Mouse (Mus musculus) midbrain, embryonic 10.5 days (tissue): ENCODE results near the gene Fkbp10. TPM values are rescaled to one million over a fixed set of nuclear protein-coding genes. Genes with fewer than 3 reads are reported as not detected.

Experiments
- DNase-seq: peaks from one replicate; pipeline ENCODE4 v3.0.0-alpha.2; 2017; ENCODE audit warnings: low spot score
- H3K27ac ChIP-seq: fragments of 300-500 bp; sonication (generic); replicated peaks from 2 replicates; pipeline ENCODE4 v1.5.1; 2016; ENCODE audit warnings: mild to moderate bottlenecking
- H3K27me3 ChIP-seq: fragments of 300-500 bp; sonication (generic); 2 replicates; pipeline ENCODE4 v1.6.1; 2016; ENCODE audit warnings: low read depth, mild to moderate bottlenecking; ENCODE audit not compliant: poor library complexity, severe bottlenecking
- H3K36me3 ChIP-seq: fragments of 300-500 bp; sonication (generic); 2 replicates; pipeline ENCODE4 v1.6.1; 2016; ENCODE audit warnings: mild to moderate bottlenecking, moderate library complexity
- H3K4me1 ChIP-seq: fragments of 300-500 bp; sonication (generic); 2 replicates; pipeline ENCODE4 v1.6.1; 2016
- H3K4me3 ChIP-seq: fragments of 300-500 bp; sonication (generic); 2 replicates; pipeline ENCODE4 v1.5.1; 2016; ENCODE audit warnings: mild to moderate bottlenecking, moderate library complexity
- H3K9me3 ChIP-seq: fragments of 300-500 bp; sonication (generic); replicated peaks from 2 replicates; pipeline ENCODE4 v1.6.1; 2016; ENCODE audit warnings: mild to moderate bottlenecking
- WGBS: fragments of 180-500 bp; shearing (Covaris S2); methylation state at CpG from one replicate; pipeline ENCODE4 v1.1.7; 2016; 5-methylcytosine and 5-hydroxymethylcytosine counted together
- microRNA-seq: library from miRNA; unstranded; fragments of <30 nt; microRNA quantifications from one replicate; pipeline ENCODE4, GENCODE M21; 2017
- polyA plus RNA-seq: library from polyadenylated mRNA; unstranded; fragments of >200 nt; fragmentation: Nextera tagmentation; extraction: Ambion mirVana; gene quantifications from 2 replicates; pipeline ENCODE4 v1.2.1, GENCODE M21; 2016

Fkbp10 gene
- polyA plus RNA-seq, 1 experiment from 2014 or later = 44.6 TPM

- Histone ChIP-seq H3K4me3 (no peak overlapping the region), H3K36me3 (peaks cover 67% of the 10 kb centered on the region), H3K27me3 (no peaks in the 10 kb centered on the region), H3K4me1 (peaks cover 12% of the 10 kb centered on the region), H3K27ac (no peak overlapping the region), H3K9me3 (no peaks in the 10 kb centered on the region)
- no peak for DNase-seq
- WGBS = 90% methylated on average over 1 of the region's 1 CpGs
Measured at GRCm38 (mm10) chr11:100465833-100466232, 50.3 kb downstream of the Fkbp10 start.

GRCm38 (mm10) chr11:100471352-100472196 lies 56.1 kb downstream of the Fkbp10 start:
- H3K27me3 ChIP-seq = no peaks in the 10 kb centered on the region
- H3K36me3 ChIP-seq = peaks cover 39% of the 10 kb centered on the region
- WGBS = 7% methylated on average over 30 of the region's 30 CpGs
- peak overlapping the region; percentile 98 for H3K4me3 ChIP-seq
- DNase-seq = no peak
- peak overlapping the region; percentile 91 for H3K27ac ChIP-seq
- H3K4me1 ChIP-seq = peaks cover 23% of the 10 kb centered on the region
- no peaks in the 10 kb centered on the region for H3K9me3 ChIP-seq

DNA sequence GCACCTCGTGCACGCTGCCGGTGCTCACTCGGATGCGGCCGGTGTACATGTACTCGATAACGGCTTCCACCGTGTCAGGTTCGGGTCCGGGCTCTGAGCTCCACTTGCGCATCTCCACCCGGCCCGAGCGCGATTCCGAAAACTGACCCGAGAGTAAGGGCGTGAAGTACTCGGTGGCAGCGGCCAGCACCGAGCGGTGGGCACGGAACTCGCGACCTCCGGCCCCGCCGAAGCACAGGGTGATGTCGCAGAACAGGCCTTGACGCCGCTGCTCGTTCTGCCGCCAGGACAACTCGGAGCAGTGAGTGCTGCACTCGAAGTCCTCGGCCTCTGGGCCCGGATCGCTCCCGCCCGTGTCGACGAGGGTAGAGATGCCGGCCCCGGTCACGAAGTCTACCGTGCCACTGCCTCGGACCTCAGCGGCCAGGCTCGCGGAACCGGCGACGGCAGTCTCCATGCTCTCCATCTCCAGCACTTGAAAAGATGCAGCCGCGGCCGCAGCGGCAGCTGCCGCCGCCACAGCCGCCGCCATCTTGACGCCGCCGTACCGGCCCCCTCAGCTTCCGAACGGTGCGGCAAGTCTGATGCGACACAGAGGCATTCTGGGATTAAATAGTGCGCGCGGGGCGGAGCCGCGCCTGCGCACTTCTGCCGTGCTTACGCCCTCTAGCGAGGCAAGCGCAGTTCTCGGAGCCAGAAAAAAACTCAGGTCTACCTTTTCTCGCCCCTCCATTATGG lies 56.9 kb downstream of the Fkbp10 start, which contains the start of gene Klhl11:
Klhl11 (minus strand) TSS at position 545 of the 738 bp plus-strand sequence.
- peaks cover 41% of the 10 kb centered on the region for H3K36me3 ChIP-seq
- H3K4me3 ChIP-seq = peak within 1 kb of the TSS; percentile 98
- peak within 1 kb of the TSS; percentile 91 for H3K27ac ChIP-seq
- H3K4me1 ChIP-seq = peaks cover 23% of the 10 kb centered on the region
- no peaks in the 10 kb centered on the region for H3K27me3 ChIP-seq
- DNase-seq = peak; percentile 92
- H3K9me3 ChIP-seq = no peaks in the 10 kb centered on the region
- under 1% methylated on average over 83 of the region's 83 CpGs for WGBS

DNA sequence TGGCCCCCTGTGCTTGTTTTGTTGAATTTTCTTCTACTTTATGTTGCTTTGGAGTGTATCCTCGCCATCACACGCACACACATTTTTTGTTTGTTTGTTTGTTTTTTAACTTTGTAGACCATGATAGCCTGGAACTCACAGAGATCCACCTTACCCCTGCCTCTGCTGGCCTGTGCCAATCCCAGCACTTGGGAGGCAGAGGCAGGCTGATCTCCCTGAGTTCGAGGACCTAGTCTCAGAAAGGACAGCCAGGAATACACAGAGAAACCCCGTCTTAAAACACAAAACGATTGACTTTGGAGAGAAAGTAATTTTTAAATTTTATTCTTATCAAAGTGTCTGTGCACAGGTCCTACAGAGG lies 57.4 kb downstream of the Fkbp10 start:
- Histone ChIP-seq H3K27ac (0 out of 2 replicates have a peak overlapping the region, but pooled peaks have one; percentile 33), H3K27me3 (no peaks in the 10 kb centered on the region), H3K4me3 (peak overlapping the region; percentile 98), H3K9me3 (no peaks in the 10 kb centered on the region), H3K36me3 (peaks cover 44% of the 10 kb centered on the region), H3K4me1 (peaks cover 23% of the 10 kb centered on the region)
- no peak for DNase-seq
- WGBS = 34% methylated on average over 5 of the region's 5 CpGs

Small RNA genes lying within 50 kb of the gene (microRNA-seq; reads per million reads assigned to microRNA genes)
- not detected for gene Gm27374

Other genes starting within 250 kb of the Fkbp10 start
- not detected in 2 replicates for gene Krt9, start 222.5 kb upstream of the Fkbp10 start, polyA plus RNA-seq
- 1.0 and 1.2 TPM in 2 replicates for gene Krt14, start 208.1 kb upstream of the Fkbp10 start, polyA plus RNA-seq
- gene Krt16, start 166.8 kb upstream of the Fkbp10 start, polyA plus RNA-seq = not detected in 2 replicates
- gene Krt17, start 154.7 kb upstream of the Fkbp10 start, polyA plus RNA-seq = 0.12 and 0.16 TPM in 2 replicates
- not detected in 2 replicates for gene Krt42, start 145.8 kb upstream of the Fkbp10 start, polyA plus RNA-seq
- 1,709 and 1,814 TPM in 2 replicates for gene Eif1, start 95.8 kb upstream of the Fkbp10 start, polyA plus RNA-seq
- gene Gast, start 81.3 kb upstream of the Fkbp10 start, polyA plus RNA-seq = 0.56 TPM in 1 of 2 replicates, not detected in the other
- gene Hap1, start 59.6 kb upstream of the Fkbp10 start, polyA plus RNA-seq = 36.6 and 40.2 TPM in 2 replicates
- 32.4 and 41.8 TPM in 2 replicates for gene Jup, start 17.9 kb upstream of the Fkbp10 start, polyA plus RNA-seq
- gene P3h4, start 861 bp upstream of the Fkbp10 start, polyA plus RNA-seq = 23.4 and 26.8 TPM in 2 replicates
- gene Nt5c3b, start 26.1 kb downstream of the Fkbp10 start, polyA plus RNA-seq = 115 and 120 TPM in 2 replicates
- 0.62 and 0.73 TPM in 2 replicates for gene Klhl10, start 26.2 kb downstream of the Fkbp10 start, polyA plus RNA-seq
- 6.9 and 8.2 TPM in 2 replicates for gene Klhl11, start 57.0 kb downstream of the Fkbp10 start, polyA plus RNA-seq
- gene Acly, start 112.3 kb downstream of the Fkbp10 start, polyA plus RNA-seq = 312 and 380 TPM in 2 replicates
- gene Ttc25, start 129.9 kb downstream of the Fkbp10 start, polyA plus RNA-seq = 1.9 and 2.3 TPM in 2 replicates
- 17.7 and 22.6 TPM in 2 replicates for gene Cnp, start 159.2 kb downstream of the Fkbp10 start, polyA plus RNA-seq
- 101 and 112 TPM in 2 replicates for gene Nkiras2, start 203.5 kb downstream of the Fkbp10 start, polyA plus RNA-seq
- 268 and 304 TPM in 2 replicates for gene Dnajc7, start 204.5 kb downstream of the Fkbp10 start, polyA plus RNA-seq